Mouse (Mus musculus): ENCODE measurements at regions not wholly inside any gene's neighbourhood (a gene's known extent, or its start where the extent isn't known, plus 50 kb on each side); places are given as distances from the start of the nearest gene placed in this dataset.

GRCm38 (mm10) chr15:40501180-40502125 lies 367.3 kb downstream of the 9330182O14Rik start:
- Histone ChIP-seq H3K27me3 (ENCODE audit: control insufficient read depth in 1 of 2, insufficient read depth in 2 of 2, low read length in 2 of 2) (no peaks in the 10 kb centered on the region), H3K9ac (ENCODE audit: control insufficient read depth, low read depth, low read length, poor library complexity, severe bottlenecking) (no peak overlapping the region), H3K4me1 (ENCODE audit: control insufficient read depth in 1 of 2, insufficient read depth in 2 of 2, low read length in 2 of 2) (no peaks in the 10 kb centered on the region), H3K4me3 (ENCODE audit: control insufficient read depth in 1 of 2, insufficient read depth in 1 of 2, low read depth in 2 of 2, low read length in 2 of 2) (no peak overlapping the region), H3K27ac (ENCODE audit: control insufficient read depth, low read depth, low read length) (no peak overlapping the region), H3K36me3 (ENCODE audit: control insufficient read depth in 1 of 2, insufficient read depth in 2 of 2, low read length in 2 of 2) (no peaks in the 10 kb centered on the region), H3K9me3 (replicated peaks; ENCODE audit: insufficient read depth, low read length) (no peaks in the 10 kb centered on the region), H3K79me2 (ENCODE audit: control insufficient read depth, insufficient read depth, low read length, poor library complexity) (no peaks in the 10 kb centered on the region)
- no peak for DNase-seq (ENCODE audit: low read depth, low spot score)
- TF ChIP-seq EP300 (IDR thresholded peaks at IDR 0.05; ENCODE audit: low read depth in 1 of 2, low read length in 2 of 2) (no peak), ZNF384 (IDR thresholded peaks at IDR 0.05; ENCODE audit: low read depth, low read length) (no peak), ELF1 (IDR thresholded peaks at IDR 0.05; ENCODE audit: low read depth, low read length) (no peak), MAZ (IDR thresholded peaks at IDR 0.05; ENCODE audit: low read depth, low read length) (no peak), TCF12 (IDR thresholded peaks at IDR 0.05; ENCODE audit: low read depth, low read length) (no peak), MYB (IDR thresholded peaks at IDR 0.05; ENCODE audit: low read depth, low read length) (no peak), KAT2A (conservative IDR thresholded peaks at IDR 0.05; ENCODE audit: low read depth, low read length) (no peak), MAX (IDR thresholded peaks at IDR 0.05; ENCODE audit: low read length) (no peak), ZMIZ1 (IDR thresholded peaks at IDR 0.05; ENCODE audit: low read depth, low read length) (no peak), ETS1 (IDR thresholded peaks at IDR 0.05; ENCODE audit: low read depth, low read length) (no peak), GABPA (IDR thresholded peaks at IDR 0.05; ENCODE audit: low read depth, low read length) (no peak)

- H3K9ac ChIP-seq (ENCODE audit: control insufficient read depth, low read depth, low read length, poor library complexity, severe bottlenecking): no peak overlapping the region
- H3K4me3 ChIP-seq (ENCODE audit: control insufficient read depth in 1 of 2, insufficient read depth in 1 of 2, low read depth in 2 of 2, low read length in 2 of 2): no peak overlapping the region
- no peak for DNase-seq (ENCODE audit: low read depth, low spot score)
- H3K4me1 ChIP-seq (ENCODE audit: control insufficient read depth in 1 of 2, insufficient read depth in 2 of 2, low read length in 2 of 2): no peaks in the 10 kb centered on the region
- no peaks in the 10 kb centered on the region for H3K36me3 ChIP-seq (ENCODE audit: control insufficient read depth in 1 of 2, insufficient read depth in 2 of 2, low read length in 2 of 2)
- no peaks in the 10 kb centered on the region for H3K79me2 ChIP-seq (ENCODE audit: control insufficient read depth, insufficient read depth, low read length, poor library complexity)
- no peaks in the 10 kb centered on the region for H3K9me3 ChIP-seq (replicated peaks; ENCODE audit: insufficient read depth, low read length)
- H3K27me3 ChIP-seq (ENCODE audit: control insufficient read depth in 1 of 2, insufficient read depth in 2 of 2, low read length in 2 of 2): no peaks in the 10 kb centered on the region
- TF ChIP-seq RCOR1 (IDR thresholded peaks at IDR 0.05; ENCODE audit: low read depth, low read length) (no peak), USF1 (IDR thresholded peaks at IDR 0.05; ENCODE audit: low read depth, low read length) (no peak), HCFC1 (IDR thresholded peaks at IDR 0.05; ENCODE audit: low read depth, low read length) (no peak)
- no peak overlapping the region for H3K27ac ChIP-seq (ENCODE audit: control insufficient read depth, low read depth, low read length)
Measured at GRCm38 (mm10) chr15:40510826-40511225, 376.7 kb downstream of the 9330182O14Rik start.

All from MEL (cell line).